Mouse (Mus musculus) adrenal gland, postnatal 4 days (tissue): ENCODE results near the gene Ppp1r1b. TPM values are rescaled to one million over a fixed set of nuclear protein-coding genes. Genes with fewer than 3 reads are reported as not detected.
"Not testable (repeated sequence)": the region's sequence is repeated elsewhere in the genome, so short reads cannot be mapped to it uniquely, and the experiment has no call there.

Experiments used
- DNase-seq, 2 experiments: peaks; one replicate each; pipeline ENCODE4 v3.0.0; 2021 to 2022; ENCODE audit warnings: low spot score in 2 of 2, mixed read lengths in 2 of 2
- total RNA-seq, 2 experiments: library from RNA; stranded (reverse); gene quantifications; 2 replicates each; pipeline ENCODE4 v1.2.3; 2021

The Ppp1r1b gene
- total RNA-seq, 2 experiments from 2014 or later: 1.3 to 1.9 TPM

GRCm38 (mm10) chr11:98370588-98370987 is 22.4 kb downstream of the Ppp1r1b start:
- no peak for DNase-seq

- no peak for DNase-seq
Measured at GRCm38 (mm10) chr11:98371556-98372240, 23.5 kb downstream of the Ppp1r1b start.

GRCm38 (mm10) chr11:98372406-98372805 is 24.2 kb downstream of the Ppp1r1b start:
- no peak for DNase-seq

GRCm38 (mm10) chr11:98373244-98373643 is 25.0 kb downstream of the Ppp1r1b start:
- DNase-seq: no peak

- no peak for DNase-seq
Measured at GRCm38 (mm10) chr11:98374266-98374665, 26.1 kb downstream of the Ppp1r1b start.

GRCm38 (mm10) chr11:98376756-98377155 is 28.6 kb downstream of the Ppp1r1b start:
- DNase-seq: no peak

- DNase-seq: no peak
Measured at GRCm38 (mm10) chr11:98377787-98378186, 29.6 kb downstream of the Ppp1r1b start.

- DNase-seq: no peak
Measured at GRCm38 (mm10) chr11:98379379-98379778, 31.2 kb downstream of the Ppp1r1b start.

- DNase-seq: no peak
Measured at GRCm38 (mm10) chr11:98380106-98380505, 31.9 kb downstream of the Ppp1r1b start.

GRCm38 (mm10) chr11:98381651-98382050 is 33.4 kb downstream of the Ppp1r1b start:
- no peak for DNase-seq

GRCm38 (mm10) chr11:98382405-98382804 is 34.2 kb downstream of the Ppp1r1b start:
- DNase-seq: not testable (repeated sequence)

- no peak for DNase-seq
Measured at GRCm38 (mm10) chr11:98383261-98384030, 35.2 kb downstream of the Ppp1r1b start, which contains the start of gene Tcap. Tcap (plus strand) TSS chr11:98383811.

GRCm38 (mm10) chr11:98384216-98384615 is 36.0 kb downstream of the Ppp1r1b start:
- DNase-seq: no peak

GRCm38 (mm10) chr11:98384721-98385637 is 36.8 kb downstream of the Ppp1r1b start:
- no peak for DNase-seq

GRCm38 (mm10) chr11:98385638-98386585 is 37.7 kb downstream of the Ppp1r1b start, which contains the start of gene Pnmt:
Pnmt (plus strand) TSS chr11:98386450.
- DNase-seq: no peak

- no peak for DNase-seq
Measured at GRCm38 (mm10) chr11:98386596-98386995, 38.4 kb downstream of the Ppp1r1b start.

- no peak for DNase-seq
Measured at GRCm38 (mm10) chr11:98387056-98387577, 38.9 kb downstream of the Ppp1r1b start.

- DNase-seq: no peak
Measured at GRCm38 (mm10) chr11:98388282-98388681, 40.1 kb downstream of the Ppp1r1b start.

GRCm38 (mm10) chr11:98389221-98389780 is 41.1 kb downstream of the Ppp1r1b start:
- no peak for DNase-seq

- no peak for DNase-seq
Measured at GRCm38 (mm10) chr11:98390141-98390540, 41.9 kb downstream of the Ppp1r1b start.
